Mouse (Mus musculus) cortical plate, adult 2 months (tissue): ENCODE results near the gene Fcer2a.

Experiments
- CTCF ChIP-seq: fragments of 200-500 bp; IDR thresholded peaks from 2 replicates; pipeline ENCODE4 v1.5.1; 2011; ENCODE audit warnings: mild to moderate bottlenecking, control low read depth, low read length; ENCODE audit not compliant: insufficient read depth; ENCODE audit errors: extremely low read depth
- POLR2A ChIP-seq: fragments of 200-500 bp; IDR thresholded peaks from 2 replicates; pipeline ENCODE4 v1.6.1; 2011; ENCODE audit warnings: mild to moderate bottlenecking, low read length, control low read depth; ENCODE audit not compliant: insufficient read depth; ENCODE audit errors: extremely low read depth

DNA sequence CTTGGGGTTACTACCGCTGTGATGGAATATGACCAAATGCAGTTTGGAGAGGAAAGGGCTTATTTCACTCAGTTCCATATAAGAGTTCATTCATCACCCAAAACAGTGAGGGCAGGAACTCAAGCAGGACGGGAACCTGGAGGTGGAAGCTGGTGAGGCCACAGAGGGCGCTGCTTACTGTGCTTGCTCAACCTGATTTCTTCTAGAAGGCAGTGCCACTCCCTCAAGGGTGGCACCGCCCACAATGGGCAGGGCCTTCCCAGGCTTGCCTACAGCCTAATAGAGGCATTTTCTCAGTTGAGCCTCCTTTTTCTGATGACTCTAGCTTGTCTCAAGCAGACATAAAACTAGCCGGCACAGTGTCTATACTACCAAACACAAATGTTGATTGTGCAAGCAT, 48.2 kb downstream of the Fcer2a start:
- no peak for TF ChIP-seq CTCF
- no peak for TF ChIP-seq POLR2A
